10 mouse cellular contexts compared by ENCODE assay signal in genomic region chr4:57764392-57764791, GRCm38 (mm10). TPM values are rescaled to one million over a fixed set of nuclear protein-coding genes. Genes with fewer than 3 reads are reported as not detected.
DNase-seq lines count a peak whose midpoint lies in the region; ATAC-seq lines count a peak whose summit lies in the region.
"Had no signal": no experiment of that assay in that cellular context is flagged by ENCODE, and none has a peak within 500 bp of the region (broad histone marks: within the 10 kb centered on the region; RNA-seq: fewer than 3 reads in every experiment).

No protein-coding gene starts in this region.

- no peak for ATAC-seq in midbrain, embryonic 14.5 days (ENCODE audit: low FRiP score, low TSS enrichment)
- ATAC-seq in midbrain, embryonic 16.5 days, result no peak
- 0 out of 2 replicates have a peak, but pooled peaks have one; percentile 21 for ATAC-seq in intestine, embryonic 16.5 days

- H3K9me3 ChIP-seq in midbrain, embryonic 14.5 days (ENCODE audit: control insufficient read depth, low read length), result no peaks in the 10 kb centered on the region
- no peaks in the 10 kb centered on the region for H3K9me3 ChIP-seq in midbrain, embryonic 16.5 days (replicated peaks; ENCODE audit: control insufficient read depth, low read length, poor library complexity, severe bottlenecking)
- no peaks in the 10 kb centered on the region for H3K9me3 ChIP-seq in intestine, embryonic 16.5 days (ENCODE audit: control insufficient read depth, low read length)

- H3K4me2 ChIP-seq in midbrain, embryonic 14.5 days (ENCODE audit: low read length), result no peak overlapping the region
- H3K4me2 ChIP-seq in midbrain, embryonic 16.5 days (ENCODE audit: low read length), result no peak overlapping the region
- H3K4me2 ChIP-seq in intestine, embryonic 16.5 days (ENCODE audit: low read depth, low read length), result no peak overlapping the region

- H3K36me3 ChIP-seq in midbrain, embryonic 14.5 days (ENCODE audit: control insufficient read depth, insufficient read depth, low read length), result no peaks in the 10 kb centered on the region
- H3K36me3 ChIP-seq in midbrain, embryonic 16.5 days (ENCODE audit: control insufficient read depth, insufficient read depth, low read length), result no peaks in the 10 kb centered on the region
- H3K36me3 ChIP-seq in intestine, embryonic 16.5 days (ENCODE audit: control insufficient read depth, insufficient read depth, low read length), result no peaks in the 10 kb centered on the region

- H3K4me3 ChIP-seq in midbrain, embryonic 14.5 days (replicated peaks; ENCODE audit: low read depth, low read length), result no peak overlapping the region
- H3K4me3 ChIP-seq in midbrain, embryonic 16.5 days (ENCODE audit: low read depth, low read length), result no peak overlapping the region
- H3K4me3 ChIP-seq in intestine, embryonic 16.5 days (ENCODE audit: low read length), result no peak overlapping the region
- H3K4me3 ChIP-seq: erythroblast, embryonic 14.5 days had no signal

- no peaks in the 10 kb centered on the region for H3K27me3 ChIP-seq in midbrain, embryonic 14.5 days (ENCODE audit: control insufficient read depth, insufficient read depth, low read length)
- H3K27me3 ChIP-seq in midbrain, embryonic 16.5 days (ENCODE audit: control insufficient read depth, insufficient read depth, low read depth, low read length), result no peaks in the 10 kb centered on the region
- H3K27me3 ChIP-seq in intestine, embryonic 16.5 days (replicated peaks; ENCODE audit: control insufficient read depth, insufficient read depth, low read length), result no peaks in the 10 kb centered on the region

- 83% methylated on average over 1 of the region's 1 CpGs for WGBS in midbrain, embryonic 14.5 days
- 61% methylated on average over 1 of the region's 1 CpGs for whole genome bisulfite sequencing in midbrain, embryonic 16.5 days
- 36% methylated on average over 1 of the region's 1 CpGs for WGBS in intestine, embryonic 16.5 days

- DNase-seq in heart, adult 18-20 months, result peak; percentile 65
- no peak for DNase-seq in heart, postnatal 4 days
- DNase-seq in midbrain, embryonic 14.5 days, result peak; percentile 55
- peak; percentile 53 for DNase-seq in yolk sac, embryonic 10.5 days (ENCODE audit: low spot score)
- no peak for DNase-seq in left cerebral cortex, adult 8-10 months (ENCODE audit: low spot score in 2 of 2)
- no peak for DNase-seq in right cerebral cortex, adult 18-20 months
- DNase-seq: adrenal gland, postnatal 25 days had no signal

- H3K9ac ChIP-seq in midbrain, embryonic 14.5 days (replicated peaks; ENCODE audit: low read length), result no peak overlapping the region
- H3K9ac ChIP-seq in midbrain, embryonic 16.5 days (ENCODE audit: low read depth, low read length), result no peak overlapping the region
- no peak overlapping the region for H3K9ac ChIP-seq in intestine, embryonic 16.5 days (ENCODE audit: low read depth, low read length)

- 0 out of 2 replicates have a peak, but pooled peaks cover 4% of the 10 kb centered on the region for H3K4me1 ChIP-seq in midbrain, embryonic 14.5 days (ENCODE audit: control insufficient read depth, insufficient read depth, low read length)
- no peaks in the 10 kb centered on the region for H3K4me1 ChIP-seq in midbrain, embryonic 16.5 days (ENCODE audit: control insufficient read depth, insufficient read depth, low read length)
- peaks cover 10% of the 10 kb centered on the region for H3K4me1 ChIP-seq in intestine, embryonic 16.5 days (ENCODE audit: control insufficient read depth, insufficient read depth, low read length)

- H3K27ac ChIP-seq in midbrain, embryonic 14.5 days (replicated peaks; ENCODE audit: low read depth, low read length), result no peak overlapping the region
- no peak overlapping the region for H3K27ac ChIP-seq in midbrain, embryonic 16.5 days (ENCODE audit: low read length)
- H3K27ac ChIP-seq in intestine, embryonic 16.5 days (ENCODE audit: low read length), result peak overlapping the region; percentile 49; the same call in 1 of the 2 replicates

RNA-seq across cellular contexts. Expression of gene Akap2, which starts 46.9 kb away (rescaled TPM):
- total RNA-seq in heart, adult 18-20 months (2021), result 10 to 100 TPM; 90.7 to 99.5 TPM
- total RNA-seq in heart, postnatal 4 days (2021), result 100 to 1,000 TPM; 160 TPM
- 6.6 and 10.6 TPM in 2 replicates for polyA plus RNA-seq in midbrain, embryonic 14.5 days (2014; fragmentation: Nextera tagmentation; extraction: Ambion mirVana)
- polyA plus RNA-seq in midbrain, embryonic 16.5 days (2015; fragmentation: Nextera tagmentation; extraction: Ambion mirVana), result 10.5 and 12.4 TPM in 2 replicates
- 18.6 and 20.3 TPM in 2 replicates for polyA plus RNA-seq in intestine, embryonic 16.5 days (2015; fragmentation: Nextera tagmentation; extraction: Ambion mirVana)
- 10 to 100 TPM; 39.1 to 48.8 (median 45.3) TPM for total RNA-seq in left cerebral cortex, adult 8-10 months (2022)

Comparison
In these comparisons a context has a peak if more than half of its experiments do, and no peak if none do; other contexts are left out.
1. DNase-seq: peak in heart, adult 18-20 months (2 of 2), midbrain, embryonic 14.5 days (single experiment) and yolk sac, embryonic 10.5 days (single experiment); none in heart, postnatal 4 days (single experiment), left cerebral cortex, adult 8-10 months (0 of 2) and right cerebral cortex, adult 18-20 months (single experiment).